Mouse (Mus musculus): ENCODE measurements around the gene Dvl1.

GRCm38 (mm10) chr4:155894311-155894881 is 47.2 kb downstream of the Dvl1 start:
- TF ChIP-seq CTCF (IDR thresholded peaks at IDR 0.05; ENCODE audit: control insufficient read depth, insufficient read depth, insufficient read length) (no peak), FOSL1 (IDR thresholded peaks at IDR 0.05; ENCODE audit: insufficient read depth, low read length, poor library complexity, severe bottlenecking) (no peak), USF1 (IDR thresholded peaks at IDR 0.05; ENCODE audit: low read depth) (no peak)
